Mouse (Mus musculus) embryo, embryonic 11 days (tissue): ENCODE results near the gene Il1rl2.

ENCODE experiments used
- DNase-seq: peaks from one replicate; pipeline ENCODE4 v3.0.0-alpha.2; 2015

Il1rl2 gene

DNA sequence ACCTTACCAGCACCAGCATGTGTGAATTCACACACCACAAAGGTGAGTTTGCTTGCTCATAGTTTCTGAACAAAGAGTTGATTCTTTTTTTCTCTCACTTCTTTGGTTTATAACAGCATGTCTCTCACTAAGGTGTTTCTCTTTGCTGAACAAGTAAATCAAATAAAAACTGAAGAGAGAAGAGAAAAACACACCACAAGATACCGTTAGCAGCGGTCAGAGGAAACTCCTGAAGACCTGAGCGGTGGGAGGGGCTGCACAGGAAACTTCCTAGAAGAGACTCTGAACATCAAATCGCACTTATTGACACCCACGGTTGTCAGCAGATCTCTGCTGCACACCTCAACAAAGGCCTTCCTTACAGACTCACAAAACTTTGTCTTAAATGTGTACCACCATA, 58.4 kb downstream of the Il1rl2 start:
- no peak for DNase-seq

DNA sequence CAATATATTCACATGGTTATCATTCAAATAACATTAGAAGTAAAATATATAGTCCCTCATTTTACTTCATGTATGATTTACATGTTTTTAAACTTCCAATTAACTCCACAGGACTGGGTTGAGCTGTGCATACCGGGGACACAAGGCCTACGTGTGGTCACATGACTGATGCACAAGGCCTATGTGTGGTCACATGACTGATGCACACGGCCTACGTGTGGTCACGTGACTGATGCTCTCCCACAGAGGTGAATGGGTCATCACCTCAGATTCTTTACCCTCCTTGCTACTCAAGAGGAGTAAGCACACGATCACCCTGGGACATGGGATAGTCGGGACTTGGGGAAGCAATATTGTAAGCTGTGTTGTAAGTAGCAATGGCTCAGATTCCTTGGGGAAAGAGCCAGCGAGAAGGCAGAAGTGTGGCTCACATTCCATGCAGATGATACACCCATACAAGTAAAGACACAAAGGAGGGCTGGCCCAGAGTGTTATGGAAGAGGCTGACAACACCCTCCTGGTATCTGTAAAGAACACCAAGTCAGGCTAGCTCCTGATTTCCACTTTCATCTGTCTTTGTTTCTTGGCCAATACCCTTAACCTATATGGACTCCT, 60.6 kb downstream of the Il1rl2 start:
- DNase-seq: no peak

DNA sequence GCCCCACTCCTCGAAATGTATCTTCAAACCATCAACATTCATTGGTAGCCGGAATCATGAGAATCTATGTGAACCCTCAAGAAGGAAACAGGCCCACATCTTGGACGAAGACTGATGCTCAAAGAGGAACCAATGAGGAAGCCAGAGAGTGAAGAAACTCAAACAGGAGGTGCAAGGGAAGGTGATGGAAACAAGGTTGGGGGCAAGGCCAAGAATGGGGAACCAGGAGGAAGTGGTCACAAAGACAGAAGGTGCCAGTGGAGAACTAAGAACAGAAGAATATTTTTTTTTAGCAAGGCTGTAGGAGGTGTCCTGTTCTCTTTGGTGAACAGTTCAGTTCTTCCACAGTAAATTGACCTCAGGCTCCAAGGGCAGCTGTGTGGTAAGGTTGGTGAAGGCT, 67.0 kb downstream of the Il1rl2 start:
- no peak for DNase-seq

DNA sequence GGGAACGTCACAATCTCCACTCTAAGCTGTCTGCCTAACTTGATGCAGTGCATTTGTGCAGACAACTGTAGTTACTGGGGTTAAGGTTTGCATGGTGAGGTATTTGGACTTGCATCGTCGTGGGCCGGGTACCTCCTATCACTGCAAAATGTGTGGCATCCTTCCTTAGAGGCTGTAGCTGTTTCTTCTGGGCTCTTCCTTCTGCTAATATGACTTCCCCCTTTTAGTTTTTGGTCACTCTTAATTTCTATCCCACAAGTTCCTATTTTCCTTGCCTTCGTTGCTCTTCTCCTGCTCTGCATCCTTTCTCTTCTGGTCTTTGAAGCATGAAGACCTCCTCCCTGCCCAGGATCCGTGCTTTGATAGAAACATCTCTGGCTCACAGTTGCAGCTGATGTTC, 68.1 kb downstream of the Il1rl2 start:
- no peak for DNase-seq

DNA sequence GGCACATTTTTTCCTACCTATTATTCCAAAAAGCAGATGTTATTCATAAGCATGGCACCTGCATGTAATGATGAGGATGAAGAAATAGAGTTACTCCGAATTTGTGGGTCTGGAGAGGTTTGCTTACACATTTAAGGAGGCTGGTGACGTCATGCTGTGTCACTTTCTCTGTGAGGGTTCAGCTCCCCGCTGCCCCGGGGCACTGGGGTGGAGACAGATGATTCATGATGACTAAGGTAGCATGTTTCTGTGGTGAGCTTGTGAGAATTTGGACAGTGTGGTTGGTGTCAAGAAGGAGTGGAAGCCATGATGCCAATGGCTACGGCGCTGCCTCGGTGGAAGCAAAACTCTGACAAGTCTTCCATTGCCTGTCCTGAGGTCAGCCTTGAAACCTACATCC, 68.8 kb downstream of the Il1rl2 start:
- DNase-seq: no peak

DNA sequence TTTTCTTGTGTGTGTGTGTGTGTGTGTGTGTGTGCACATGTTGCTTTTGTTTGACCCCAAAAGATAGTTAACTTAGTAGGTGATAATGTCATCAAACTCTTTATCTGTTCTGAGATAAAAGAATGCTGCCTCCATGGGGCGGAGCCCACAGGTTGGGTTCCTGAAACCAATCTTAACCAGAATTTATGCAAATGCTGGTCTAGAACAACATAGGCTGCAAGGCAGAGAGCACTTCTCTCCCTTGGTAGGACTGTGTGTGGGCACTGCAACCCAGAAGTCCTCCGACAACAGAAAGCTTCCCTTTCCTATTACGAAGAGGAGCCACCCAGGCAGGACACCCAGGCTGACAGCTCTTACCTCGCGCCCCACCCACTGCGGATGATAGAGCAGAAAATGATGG, 75.2 kb downstream of the Il1rl2 start:
- no peak for DNase-seq

DNA sequence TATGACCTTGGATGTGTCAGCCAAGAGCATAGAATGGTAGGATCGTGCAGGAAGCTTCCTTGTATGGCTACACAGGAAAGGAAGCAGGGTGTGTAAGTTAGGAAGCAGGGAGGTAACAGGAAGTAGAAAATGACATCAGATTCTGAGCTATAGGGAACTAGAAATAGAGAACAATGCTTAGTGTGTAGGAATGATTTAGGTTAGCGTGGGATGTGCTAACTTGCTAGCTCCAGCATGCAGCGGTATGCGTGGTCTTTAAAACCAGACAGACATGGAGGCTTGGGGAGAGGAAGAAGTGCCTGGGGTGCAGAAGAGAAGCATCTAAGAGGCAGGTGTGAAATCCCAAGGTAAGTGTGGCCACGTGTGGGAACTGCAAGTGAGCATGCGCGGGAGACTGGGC, 80.3 kb downstream of the Il1rl2 start:
- DNase-seq: no peak

DNA sequence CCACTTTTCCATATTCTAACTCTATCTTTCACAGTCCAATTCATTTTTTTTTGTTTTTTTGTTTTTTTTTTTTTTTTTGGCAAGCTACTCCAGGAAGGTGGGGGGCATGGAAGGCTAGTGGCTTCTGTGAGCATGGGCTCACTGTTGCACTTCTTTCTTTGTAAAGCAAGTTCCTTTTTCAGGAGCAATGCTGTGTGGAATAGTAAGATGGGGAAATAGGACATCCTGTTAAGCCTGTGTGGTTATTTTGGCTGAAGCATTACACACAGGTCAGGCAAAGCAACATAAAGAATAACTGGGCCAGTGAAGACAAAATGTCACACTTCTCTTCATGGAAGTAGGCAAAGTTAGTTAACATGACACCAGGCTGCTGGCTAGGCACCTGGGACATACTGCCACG, 85.5 kb downstream of the Il1rl2 start:
- DNase-seq: no peak

DNA sequence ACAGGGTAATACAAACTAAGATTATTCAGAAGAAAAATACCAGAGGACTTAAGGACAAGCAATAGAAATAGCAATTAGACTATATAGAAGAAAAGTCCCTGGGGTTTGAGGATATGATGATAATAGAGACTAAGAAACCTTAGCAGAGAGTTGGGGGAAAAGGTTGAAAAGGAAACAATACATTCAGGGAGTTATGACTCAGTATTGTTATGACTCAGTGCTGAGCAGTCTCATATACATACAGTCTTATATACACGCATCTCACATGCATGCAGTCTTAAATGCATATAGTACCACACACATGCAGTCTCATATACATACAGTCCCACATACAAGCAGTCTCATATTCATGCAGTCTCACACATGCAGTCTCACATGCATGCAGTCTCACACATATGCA, 88.6 kb downstream of the Il1rl2 start:
- no peak for DNase-seq

DNA sequence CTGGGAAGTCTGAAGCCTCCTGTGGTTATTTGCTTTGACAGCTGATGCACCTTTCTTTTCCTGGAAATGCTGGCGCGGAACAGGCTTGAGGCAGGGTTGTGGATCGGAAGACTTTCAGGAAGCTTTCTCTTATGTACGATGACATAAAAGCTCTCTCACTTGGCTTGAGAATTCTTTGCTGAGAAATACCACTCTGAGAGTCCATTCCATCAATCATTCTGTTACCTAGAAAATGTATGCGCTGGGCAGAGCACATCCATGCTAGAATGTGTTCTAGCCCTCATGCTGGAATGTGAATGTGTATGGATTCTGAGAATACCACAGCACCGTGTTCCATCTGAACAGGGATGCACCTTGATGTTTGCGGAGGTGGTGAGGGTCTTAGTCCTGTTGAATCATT, 89.9 kb downstream of the Il1rl2 start:
- no peak for DNase-seq

DNA sequence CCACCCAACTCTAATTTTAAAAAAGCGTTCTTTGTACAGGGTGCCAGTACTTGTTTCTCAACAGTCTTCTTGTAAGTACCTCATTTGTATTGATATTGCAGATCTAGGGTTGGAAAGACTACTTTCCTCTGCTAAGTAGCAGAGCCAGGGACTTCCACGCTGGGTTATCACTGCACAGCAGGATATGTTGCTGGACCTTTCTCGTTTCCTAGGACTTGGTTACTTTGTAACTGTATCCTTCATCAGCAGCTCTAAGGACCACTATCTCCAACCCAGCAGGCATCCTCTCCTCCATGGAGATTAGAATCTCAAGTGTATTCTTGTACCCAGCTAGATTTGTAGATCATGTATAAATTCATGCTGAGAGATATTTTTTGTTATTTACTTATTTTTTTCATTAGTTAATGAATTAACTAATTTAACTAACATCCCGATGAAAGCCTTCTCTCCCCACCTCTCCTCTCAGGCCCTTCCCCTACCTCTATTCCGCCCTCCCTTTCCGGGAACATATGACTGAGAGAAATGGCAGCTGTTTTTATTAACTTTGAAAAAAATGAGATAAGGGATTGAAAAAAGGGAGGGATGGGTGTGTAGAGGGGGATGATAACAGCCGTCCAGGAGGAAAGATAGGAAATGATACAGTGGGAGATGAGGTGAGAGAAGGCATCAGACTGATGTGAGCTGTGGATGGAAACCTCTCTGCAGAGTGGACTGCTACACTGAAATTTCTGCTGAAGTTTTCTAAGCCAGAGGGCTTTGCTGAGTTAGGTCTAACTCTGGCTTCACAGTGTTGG, 90.7 kb downstream of the Il1rl2 start:
- no peak for DNase-seq

DNA sequence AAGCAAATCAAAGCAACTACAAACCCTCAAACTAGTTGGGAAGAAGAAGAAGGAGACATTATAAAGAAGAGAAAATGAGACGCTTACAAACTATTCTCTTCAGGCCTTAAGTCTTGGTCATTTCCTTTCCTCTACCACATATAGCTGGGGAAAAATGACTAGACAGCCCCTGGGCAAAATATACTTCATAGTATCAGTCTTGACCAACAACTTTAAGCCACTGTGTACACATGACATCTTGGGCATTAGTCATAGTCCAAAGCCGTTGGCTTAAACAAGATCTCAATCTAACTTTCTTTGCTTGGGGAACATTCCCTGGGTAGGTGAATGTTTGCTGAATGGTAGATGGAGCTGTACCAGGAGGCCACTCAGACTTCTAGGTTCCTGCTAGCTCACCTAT, 92.6 kb downstream of the Il1rl2 start:
- DNase-seq: no peak
